Mouse (Mus musculus) macrophage (primary cell): ENCODE data around the gene Ints4. TPM values are rescaled to one million over a fixed set of nuclear protein-coding genes. Genes with fewer than 3 reads are reported as not detected.
"Not testable (repeated sequence)": the region's sequence is repeated elsewhere in the genome, so short reads cannot be mapped to it uniquely, and the experiment has no call there.

Experiments
- H3K27ac ChIP-seq: fragments of 350-480 bp; formaldehyde crosslinking; 2 replicates; pipeline ENCODE4 v1.9.0; 2021
- H3K36me3 ChIP-seq: fragments of 350-480 bp; formaldehyde crosslinking; 2 replicates; pipeline ENCODE4 v1.9.0; 2021; ENCODE audit errors: inconsistent target
- H3K4me3 ChIP-seq: fragments of 350-480 bp; formaldehyde crosslinking; 2 replicates; pipeline ENCODE4 v1.9.0; 2021; ENCODE audit errors: inconsistent target
- H3K79me2 ChIP-seq: fragments of 350-480 bp; formaldehyde crosslinking; 2 replicates; pipeline ENCODE4 v1.9.0; 2021; ENCODE audit errors: inconsistent target
- WGBS: methylation state at CpG from one replicate; pipeline ENCODE4 v1.1.7; 2026; ENCODE audit warnings: inconsistent platforms; ENCODE audit not compliant: missing documents; 5-methylcytosine and 5-hydroxymethylcytosine counted together
- polyA plus RNA-seq: library from polyadenylated mRNA; stranded (reverse); fragments of 250-400 nt; gene quantifications from 3 replicates; pipeline ENCODE4 v1.2.4, GENCODE M21; 2018; ENCODE audit warnings: inconsistent platforms
- total RNA-seq, 78 experiments: library from RNA; depleted of rRNA; stranded (reverse); fragments of 250-400 nt; gene quantifications; 1 replicate in 9 of 78; 2 replicates in 24 of 78; 3 replicates in 43 of 78; 4 replicates in 2 of 78; pipeline ENCODE4 v1.2.4; 2018; ENCODE audit warnings: inconsistent platforms in 56 of 78

Gene Ints4
- total RNA-seq (2018; cell fraction: chromatin; rRNA removed) = 10 to 100 TPM in 23 of 26 experiments, 1 to 10 TPM in 3; 5.8 to 59.2 (median 32.5) TPM
- total RNA-seq (2018; cell fraction: cytosol; rRNA removed) = 10 to 100 TPM; 15.5 to 31.3 (median 24.9) TPM
- total RNA-seq (2018; cell fraction: nucleus; rRNA removed) = 10 to 100 TPM in 23 of 26 experiments, 1 to 10 TPM in 3; 6.9 to 47.6 (median 23.0) TPM
- polyA plus RNA-seq = 23.9 to 34.4 TPM (median 27.0 TPM) in 3 replicates

- Histone ChIP-seq H3K36me3 (peaks cover 11% of the 10 kb centered on the region), H3K27ac (peak within 1 kb of the TSS; percentile 43), H3K4me3 (peak within 1 kb of the TSS; percentile 89), H3K79me2 (peaks cover 31% of the 10 kb centered on the region)
- under 1% methylated on average over 24 of the region's 24 CpGs for WGBS
These were observed at the start of gene Ints4 for GRCm38 (mm10) chr7:97480821-97481339. Gene Ints4 (plus strand): TSS chr7:97480956.

- not testable (repeated sequence) for H3K27ac ChIP-seq, H3K36me3 ChIP-seq, H3K4me3 ChIP-seq, H3K79me2 ChIP-seq
- WGBS = 89% methylated on average over 3 of the region's 3 CpGs
These were observed 47.2 kb upstream of the Ints4 start for GRCm38 (mm10) chr7:97433517-97433916.

GRCm38 (mm10) chr7:97434517-97434916, 46.2 kb upstream of the Ints4 start:
- 38% methylated on average over 10 of the region's 10 CpGs for WGBS
- H3K79me2 ChIP-seq = no peaks in the 10 kb centered on the region
- no peak overlapping the region for H3K4me3 ChIP-seq
- no peaks in the 10 kb centered on the region for H3K36me3 ChIP-seq
- no peak overlapping the region for H3K27ac ChIP-seq

GRCm38 (mm10) chr7:97438986-97439385, 41.8 kb upstream of the Ints4 start:
- no peak overlapping the region for H3K27ac ChIP-seq
- no peak overlapping the region for H3K4me3 ChIP-seq
- no peaks in the 10 kb centered on the region for H3K36me3 ChIP-seq
- no peaks in the 10 kb centered on the region for H3K79me2 ChIP-seq

GRCm38 (mm10) chr7:97446171-97446925, 34.4 kb upstream of the Ints4 start:
- Histone ChIP-seq H3K27ac (no peak overlapping the region), H3K36me3 (no peaks in the 10 kb centered on the region), H3K79me2 (no peaks in the 10 kb centered on the region), H3K4me3 (no peak overlapping the region)
- WGBS = 30% methylated on average over 6 of the region's 6 CpGs

GRCm38 (mm10) chr7:97447050-97447531, 33.7 kb upstream of the Ints4 start:
- Histone ChIP-seq H3K27ac (no peak overlapping the region), H3K36me3 (no peaks in the 10 kb centered on the region), H3K79me2 (no peaks in the 10 kb centered on the region), H3K4me3 (no peak overlapping the region)
- WGBS = 72% methylated on average over 6 of the region's 6 CpGs

GRCm38 (mm10) chr7:97451023-97451422, 29.7 kb upstream of the Ints4 start, which contains the start of gene Kctd14:
Gene Kctd14 (plus strand): TSS chr7:97451323.
- H3K79me2 ChIP-seq, H3K36me3 ChIP-seq, H3K27ac ChIP-seq, H3K4me3 ChIP-seq: not testable (repeated sequence)
- 94% methylated on average over 2 of the region's 2 CpGs for WGBS

GRCm38 (mm10) chr7:97452196-97452595, 28.6 kb upstream of the Ints4 start:
- WGBS = 50% methylated on average over 6 of the region's 6 CpGs
- Histone ChIP-seq H3K36me3 (no peaks in the 10 kb centered on the region), H3K79me2 (no peaks in the 10 kb centered on the region), H3K4me3 (no peak overlapping the region), H3K27ac (no peak overlapping the region)

- no peak overlapping the region for H3K27ac ChIP-seq
- peak overlapping the region; percentile 33 for H3K4me3 ChIP-seq
- no peaks in the 10 kb centered on the region for H3K79me2 ChIP-seq
- WGBS = 3% methylated on average over 27 of the region's 27 CpGs
- H3K36me3 ChIP-seq = no peaks in the 10 kb centered on the region
These were observed 27.4 kb upstream of the Ints4 start for GRCm38 (mm10) chr7:97453141-97453921.

- Histone ChIP-seq H3K79me2 (no peaks in the 10 kb centered on the region), H3K36me3 (no peaks in the 10 kb centered on the region), H3K4me3 (no peak overlapping the region), H3K27ac (no peak overlapping the region)
- 94% methylated on average over 10 of the region's 10 CpGs for WGBS
These were observed 26.0 kb upstream of the Ints4 start for GRCm38 (mm10) chr7:97454795-97455194.

- no peak overlapping the region for H3K4me3 ChIP-seq
- no peak overlapping the region for H3K27ac ChIP-seq
- no peaks in the 10 kb centered on the region for H3K36me3 ChIP-seq
- H3K79me2 ChIP-seq = no peaks in the 10 kb centered on the region
- 36% methylated on average over 3 of the region's 3 CpGs for WGBS
These were observed 25.2 kb upstream of the Ints4 start for GRCm38 (mm10) chr7:97455577-97455976.

- no peaks in the 10 kb centered on the region for H3K36me3 ChIP-seq
- 91% methylated on average over 5 of the region's 5 CpGs for whole genome bisulfite sequencing
These were observed 7.8 kb upstream of the Ints4 start for GRCm38 (mm10) chr7:97473001-97473400.

GRCm38 (mm10) chr7:97479349-97479748, 1.4 kb upstream of the Ints4 start:
- peaks cover 30% of the 10 kb centered on the region for H3K79me2 ChIP-seq
- no peak overlapping the region for H3K27ac ChIP-seq
- 73% methylated on average over 3 of the region's 3 CpGs for WGBS
- no peaks in the 10 kb centered on the region for H3K36me3 ChIP-seq
- no peak overlapping the region for H3K4me3 ChIP-seq

More at GRCm38 (mm10) chr7:97473001-97473400, 7.8 kb upstream of the Ints4 start:
- no peaks in the 10 kb centered on the region for H3K79me2 ChIP-seq
- no peak overlapping the region for H3K27ac ChIP-seq
- H3K4me3 ChIP-seq = no peak overlapping the region

- H3K4me3 ChIP-seq = peak overlapping the region; percentile 89
- 21% methylated on average over 3 of the region's 3 CpGs for WGBS
These were observed 466 bp upstream of the Ints4 start for GRCm38 (mm10) chr7:97480290-97480689.

More at GRCm38 (mm10) chr7:97480290-97480689, 466 bp upstream of the Ints4 start:
- Histone ChIP-seq H3K36me3 (peaks cover 6% of the 10 kb centered on the region), H3K79me2 (peaks cover 31% of the 10 kb centered on the region), H3K27ac (no peak overlapping the region)
